Mouse (Mus musculus) adrenal gland (tissue): ENCODE measurements at regions not wholly inside any gene's neighbourhood (a gene's known extent, or its start where the extent isn't known, plus 50 kb on each side); places are given as distances from the start of the nearest gene placed in this dataset.

Experiments used
- intact Hi-C: fragments of 180-260 bp; cut with DNase I; formaldehyde crosslinking; loops from one replicate; pipeline ENCODE4 v1.15.1; 2025

- intact Hi-C loops, result no loop called here
Measured at GRCm38 (mm10) chr17:14540269-14540975, 153.6 kb downstream of the Thbs2 start.

GRCm38 (mm10) chr17:14539651-14540050 lies 154.4 kb downstream of the Thbs2 start:
- intact Hi-C loops, result no loop called here

- intact Hi-C loops, result no loop called here
Measured at GRCm38 (mm10) chr17:14539191-14539590, 154.8 kb downstream of the Thbs2 start.

DNA sequence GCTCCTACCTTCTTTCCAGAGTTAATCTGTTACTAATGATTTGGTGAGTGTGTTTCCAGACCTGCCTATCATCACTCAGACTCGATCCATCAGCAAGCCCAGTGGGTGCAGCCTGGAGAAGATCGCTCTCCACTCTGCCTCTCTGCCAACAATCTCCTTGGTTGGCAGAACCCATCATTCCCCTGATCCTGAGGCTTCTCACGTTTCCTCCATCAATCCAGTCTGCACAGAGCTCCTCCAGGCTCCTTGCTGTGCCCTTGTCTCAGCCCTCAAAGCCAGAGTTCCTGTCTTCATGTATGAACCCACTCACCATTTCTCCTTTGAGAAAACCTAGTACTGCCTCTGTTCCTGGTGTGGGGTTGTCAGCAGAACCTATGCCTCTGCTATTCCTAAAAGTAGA lies 155.5 kb downstream of the Thbs2 start:
- intact Hi-C loops, result no loop called here

- intact Hi-C loops, result no loop called here
Measured at GRCm38 (mm10) chr17:14532979-14533314, 161.1 kb downstream of the Thbs2 start.

DNA sequence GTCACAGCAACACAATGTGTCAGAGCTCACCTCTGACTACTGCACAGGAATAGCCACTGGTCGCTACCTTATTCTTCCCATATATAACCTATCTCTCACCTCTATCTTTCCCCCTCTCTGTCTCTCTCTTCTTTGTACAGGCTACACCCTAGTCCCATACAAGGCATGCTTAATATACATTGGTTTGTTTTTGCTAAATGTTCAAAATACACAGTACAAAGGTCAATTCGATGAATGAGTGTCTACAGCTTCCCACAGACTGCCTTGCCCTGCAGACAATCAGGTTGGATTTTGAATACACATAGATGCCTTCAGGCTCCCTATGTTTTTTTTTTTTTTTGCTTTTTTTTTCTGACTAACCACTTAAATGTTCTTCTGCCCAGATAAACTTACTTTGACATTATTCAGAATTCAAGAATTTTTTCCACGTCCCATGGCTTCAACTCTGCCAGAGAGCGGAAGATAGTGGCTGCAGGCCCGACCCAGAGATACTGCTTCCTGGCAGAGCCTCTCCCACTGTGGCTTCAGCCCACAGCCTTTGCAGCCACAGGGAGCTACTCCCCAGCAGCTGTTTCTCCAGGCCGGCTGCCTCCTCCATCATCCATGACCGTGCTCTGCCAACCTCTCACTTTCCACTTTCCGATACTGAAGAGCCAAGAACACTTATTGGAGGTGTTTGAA lies 161.6 kb downstream of the Thbs2 start:
- intact Hi-C loops, result no loop called here

GRCm38 (mm10) chr17:14531796-14532195 lies 162.2 kb downstream of the Thbs2 start:
- intact Hi-C loops, result no loop called here

DNA sequence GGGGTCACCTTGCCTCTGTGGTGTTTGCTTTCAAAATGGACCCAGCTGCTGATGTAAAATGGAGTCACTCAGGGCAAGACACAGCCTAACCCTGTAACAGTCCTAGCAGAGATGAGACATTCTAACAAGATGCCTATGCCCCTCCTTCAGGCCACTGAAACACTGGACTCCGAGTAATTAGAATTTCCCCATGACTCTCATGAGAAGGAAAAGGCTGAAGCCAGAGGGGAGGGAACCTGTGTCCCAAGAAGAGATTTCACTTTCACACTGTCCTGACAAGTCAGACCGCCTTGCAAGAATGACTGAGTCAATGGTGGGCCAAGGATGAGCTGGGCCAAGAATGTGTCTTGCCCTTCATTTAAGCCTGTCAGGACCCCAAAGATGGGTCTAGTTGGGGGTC lies 166.3 kb downstream of the Thbs2 start:
- intact Hi-C loops, result no loop called here

DNA sequence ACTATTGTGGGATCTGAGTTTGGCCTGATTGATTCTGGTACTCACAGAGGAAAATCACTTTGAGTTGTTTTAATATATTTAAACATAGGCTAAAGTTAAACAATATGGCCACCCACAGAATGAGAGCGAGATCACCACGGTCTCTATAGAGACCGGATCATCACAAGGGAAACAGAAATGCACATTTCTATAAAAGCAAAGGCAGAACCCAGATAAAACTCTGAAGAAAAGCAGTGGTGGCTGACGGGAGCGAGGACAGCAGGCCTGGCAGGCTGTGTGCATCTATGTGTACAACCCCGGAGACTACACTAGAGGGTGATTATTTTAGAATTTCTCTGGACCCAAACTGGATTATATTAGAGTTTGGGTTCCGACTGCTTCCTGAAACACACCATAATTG lies 168.8 kb downstream of the Thbs2 start:
- intact Hi-C loops, result no loop called here

- intact Hi-C loops, result loop anchor here (1.0 kb wide), 1 partner anchor 380 kb away; no protein-coding TSS in a partner anchor
Measured at GRCm38 (mm10) chr17:14524426-14525236, 169.4 kb downstream of the Thbs2 start.

DNA sequence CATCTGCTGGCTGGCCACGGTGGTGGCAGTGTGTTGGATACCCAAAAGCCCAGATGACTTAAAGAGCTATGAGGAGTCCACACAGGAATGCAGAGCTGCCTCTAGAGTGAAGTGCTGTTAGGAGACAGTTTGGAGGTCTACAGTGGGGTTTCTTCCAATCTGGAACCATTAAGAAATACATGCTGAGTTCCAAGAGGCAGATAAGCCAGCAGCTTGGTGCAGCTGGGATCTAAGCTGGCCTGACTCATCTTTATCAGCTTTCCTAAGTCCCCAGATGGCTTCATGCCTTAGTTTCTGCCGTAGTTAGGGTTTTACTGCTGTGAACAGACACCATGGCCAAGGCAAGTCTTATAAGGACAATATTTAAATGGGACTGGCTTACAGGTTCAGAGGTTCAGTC lies 172.0 kb downstream of the Thbs2 start:
- intact Hi-C loops, result no loop called here

- intact Hi-C loops, result loop anchor here (1.0 to 2.0 kb wide), 2 partner anchors 232 to 288 kb away; no protein-coding TSS in a partner anchor
Measured at GRCm38 (mm10) chr17:14520565-14520964, 173.5 kb downstream of the Thbs2 start.

DNA sequence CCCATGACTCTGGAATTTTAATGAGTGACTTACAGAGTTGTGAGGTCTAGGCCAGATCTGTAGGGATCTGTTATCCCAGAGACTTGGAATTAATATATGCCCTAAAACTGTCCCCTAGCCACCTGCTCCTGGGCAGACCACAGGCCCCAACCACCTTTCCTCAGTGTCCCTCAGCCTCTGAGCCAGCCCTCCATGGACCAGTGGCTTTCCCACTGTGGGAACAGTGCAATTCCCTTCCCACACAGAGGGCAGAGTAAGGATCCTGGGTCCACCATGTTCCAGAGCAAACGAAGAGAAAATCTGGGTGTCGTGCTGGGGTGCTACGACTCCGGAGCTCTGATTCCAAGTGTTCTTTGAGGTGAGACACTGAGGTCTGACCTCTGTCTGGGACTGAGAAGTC lies 174.7 kb downstream of the Thbs2 start:
- intact Hi-C loops, result loop anchor here (10.0 kb wide), 1 partner anchor 395 kb away; no protein-coding TSS in a partner anchor

DNA sequence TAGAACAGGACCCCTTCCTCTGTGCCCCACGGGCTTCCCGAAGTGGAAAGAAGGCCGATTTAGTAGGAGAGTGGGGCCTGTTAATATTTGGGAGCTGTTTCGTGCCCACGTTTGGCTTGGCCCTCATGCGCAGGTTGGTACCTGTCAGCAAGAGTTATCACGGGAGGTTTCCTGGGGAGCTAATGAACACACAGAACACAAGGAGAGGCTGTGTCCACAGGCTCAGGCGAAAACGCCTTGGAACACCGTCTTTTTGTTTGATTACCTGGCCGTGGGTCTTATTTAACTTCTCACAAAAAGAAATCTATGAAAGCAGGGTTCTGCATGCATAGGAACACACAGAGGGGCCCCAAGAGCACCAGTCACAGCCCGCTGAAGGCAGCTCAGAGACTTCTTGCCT lies 175.8 kb downstream of the Thbs2 start:
- intact Hi-C loops, result loop anchor here (10.0 kb wide), 1 partner anchor 393 kb away; no protein-coding TSS in a partner anchor

DNA sequence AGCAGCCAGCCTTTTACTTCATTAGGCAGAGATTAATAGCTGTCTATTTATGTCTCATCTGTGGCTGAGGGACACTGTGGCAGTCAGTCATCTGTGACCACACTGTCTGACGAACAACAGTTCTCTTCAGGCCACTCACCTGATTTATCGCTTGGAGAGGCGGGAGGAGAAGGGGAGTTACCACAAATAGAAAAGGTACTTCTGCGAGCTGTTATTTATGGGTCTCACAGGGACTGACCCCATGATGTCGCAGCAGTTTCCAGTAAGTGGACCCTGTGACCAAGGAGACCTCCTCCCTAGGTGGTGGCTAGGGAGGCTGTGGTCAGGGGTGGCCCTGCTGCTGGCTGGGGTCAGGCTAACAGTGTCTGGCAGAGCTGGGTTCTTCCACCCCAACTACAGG lies 176.7 kb downstream of the Thbs2 start:
- intact Hi-C loops, result loop anchor here (10.0 kb wide), 1 partner anchor 393 kb away; no protein-coding TSS in a partner anchor

DNA sequence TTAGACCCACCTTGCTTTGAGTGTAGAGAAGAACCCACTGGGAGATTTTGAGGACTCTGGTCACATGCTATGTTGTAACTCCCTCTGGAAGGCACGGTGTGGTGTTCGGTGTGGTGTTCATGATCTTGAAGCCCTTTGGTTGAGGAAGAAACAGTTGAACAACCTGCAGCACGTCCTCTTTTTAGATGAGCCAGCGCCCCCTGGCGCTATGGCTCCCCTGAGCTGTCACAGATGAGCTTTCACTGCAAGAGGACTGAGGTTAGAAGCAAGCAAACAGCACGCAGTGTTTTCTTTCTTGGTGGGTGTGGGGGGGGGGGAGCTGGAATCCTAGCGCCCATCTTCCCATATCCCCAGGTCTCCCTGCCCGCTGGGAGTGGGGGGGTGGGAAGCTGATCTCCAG lies 177.9 kb downstream of the Thbs2 start:
- intact Hi-C loops, result loop anchor here (10.0 kb wide), 1 partner anchor 391 kb away; no protein-coding TSS in a partner anchor

GRCm38 (mm10) chr17:14513454-14513853 lies 180.6 kb downstream of the Thbs2 start:
- intact Hi-C loops, result loop anchor here (10.0 kb wide), 1 partner anchor 389 kb away; no protein-coding TSS in a partner anchor

DNA sequence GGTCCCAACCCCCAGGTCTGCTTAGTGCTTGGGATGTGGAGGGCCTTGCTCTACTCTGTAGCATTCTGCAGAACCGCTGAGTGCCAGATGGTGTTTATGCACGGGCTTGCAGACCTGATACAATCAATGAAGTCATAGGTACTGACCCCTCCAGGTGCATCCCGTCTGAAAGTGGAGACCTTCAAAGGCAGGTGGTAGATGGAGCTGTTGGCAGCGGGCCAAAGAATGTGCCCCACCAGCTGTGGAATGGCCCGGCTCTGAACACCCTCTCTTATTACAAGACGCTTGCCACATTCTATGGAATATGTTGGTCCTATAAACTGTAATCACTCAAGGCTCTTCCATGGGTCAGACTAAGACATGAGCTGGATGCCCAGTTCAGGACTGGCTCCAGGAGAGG lies 183.5 kb downstream of the Thbs2 start:
- intact Hi-C loops, result loop anchor here (10.0 kb wide), 1 partner anchor 386 kb away; no protein-coding TSS in a partner anchor

GRCm38 (mm10) chr17:14507111-14507510 lies 186.9 kb downstream of the Thbs2 start:
- intact Hi-C loops, result no loop called here

GRCm38 (mm10) chr17:14506123-14506522 lies 187.9 kb downstream of the Thbs2 start:
- intact Hi-C loops, result no loop called here

DNA sequence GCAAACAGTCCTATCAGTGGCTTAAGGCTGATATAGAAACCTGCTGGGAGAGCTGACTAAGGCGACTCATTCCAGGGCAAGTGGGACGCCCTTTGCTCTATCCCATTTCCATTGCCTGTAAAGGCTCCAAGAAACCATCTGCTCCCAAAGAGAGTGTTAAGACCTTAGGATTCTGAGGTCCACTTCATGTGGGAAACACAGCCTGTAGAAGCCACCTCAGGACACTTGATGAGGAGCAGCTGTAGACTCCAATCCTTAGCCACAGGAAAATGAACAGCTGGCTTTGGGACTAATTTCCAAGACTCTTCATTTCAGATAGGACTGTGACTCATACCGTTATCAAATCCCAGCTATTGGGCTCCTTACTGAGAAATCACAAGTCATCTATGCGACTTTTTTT lies 188.6 kb downstream of the Thbs2 start:
- intact Hi-C loops, result no loop called here

GRCm38 (mm10) chr17:14503670-14504069 lies 190.4 kb downstream of the Thbs2 start:
- intact Hi-C loops, result no loop called here
